Mouse (Mus musculus) CH12.LX (cell line): ENCODE measurements at regions not wholly inside any gene's neighbourhood (a gene's known extent, or its start where the extent isn't known, plus 50 kb on each side); places are given as distances from the start of the nearest gene placed in this dataset.

Experiments
- DNase-seq: peaks from one replicate; pipeline ENCODE4 v3.0.0-alpha.2; 2013; ENCODE audit errors: extremely low read depth
- H3K27ac ChIP-seq: 2 replicates; pipeline ENCODE4 v1.5.1; 2012; ENCODE audit warnings: low read depth, mild to moderate bottlenecking, control low read depth, moderate library complexity; ENCODE audit not compliant: insufficient read depth
- H3K27me3 ChIP-seq: replicated peaks from 2 replicates; pipeline ENCODE3; 2012; ENCODE audit warnings: inconsistent platforms
- H3K36me3 ChIP-seq, 2 experiments: replicated peaks in 1 of 2; 2 replicates each; pipeline versions ENCODE3 to v1.6.1; 2012; ENCODE audit warnings: inconsistent platforms in 1 of 2, low read length in 1 of 2, mild to moderate bottlenecking in 1 of 2, mixed read lengths in 1 of 2, moderate library complexity in 1 of 2; ENCODE audit not compliant: control insufficient read depth in 1 of 2, insufficient read depth in 1 of 2
- H3K4me1 ChIP-seq, 2 experiments: 2 replicates each; pipeline ENCODE4 v1.6.1; 2012; ENCODE audit warnings: inconsistent platforms in 1 of 2, moderate library complexity in 1 of 2; ENCODE audit not compliant: insufficient read depth in 2 of 2, control insufficient read depth in 1 of 2
- H3K4me2 ChIP-seq: 2 replicates; pipeline ENCODE4 v1.6.1; 2012; ENCODE audit warnings: low read depth, mild to moderate bottlenecking, control low read depth; ENCODE audit not compliant: poor library complexity, insufficient read depth, severe bottlenecking
- H3K4me3 ChIP-seq, 3 experiments: fragments of 150-350 bp in 1 of 3; sonication (generic) in 1 of 3; replicated peaks in 1 of 3; 2 replicates each; pipeline versions ENCODE3 to v1.5.1; 2011 to 2012; ENCODE audit warnings: low read depth in 2 of 3, low read length in 2 of 3, mild to moderate bottlenecking in 2 of 3, moderate library complexity in 2 of 3, control low read depth in 1 of 3, improper control_type of control experiment in 1 of 3, inconsistent platforms in 1 of 3, mixed read lengths in 1 of 3; ENCODE audit not compliant: poor library complexity in 1 of 3
- H3K79me2 ChIP-seq: replicated peaks from 2 replicates; pipeline ENCODE4 v1.6.1; 2012; ENCODE audit warnings: mild to moderate bottlenecking, moderate library complexity; ENCODE audit not compliant: control insufficient read depth, poor library complexity, insufficient read depth, severe bottlenecking; ENCODE audit errors: extremely low read depth
- H3K9ac ChIP-seq: 2 replicates; pipeline ENCODE4 v1.6.1; 2012; ENCODE audit warnings: low read depth, mild to moderate bottlenecking, control low read depth, moderate library complexity; ENCODE audit not compliant: insufficient read depth
- H3K9me3 ChIP-seq: replicated peaks from 2 replicates; pipeline ENCODE3; 2012; ENCODE audit warnings: low read length, inconsistent platforms, mixed read lengths
- CTCF ChIP-seq, 2 experiments: IDR thresholded peaks in 1 of 2; conservative IDR thresholded peaks in 1 of 2; 2 replicates each; pipeline ENCODE4 v1.5.1; 2011 to 2012; ENCODE audit warnings: low read depth in 2 of 2, low read length in 2 of 2, improper control_type of control experiment in 1 of 2, inconsistent platforms in 1 of 2, mild to moderate bottlenecking in 1 of 2, moderate library complexity in 1 of 2
- E2F4 ChIP-seq: IDR thresholded peaks from 2 replicates; pipeline ENCODE4 v1.6.1; 2011; ENCODE audit warnings: low read depth, low read length, improper control_type of control experiment; ENCODE audit not compliant: insufficient replicate concordance
- ETS1 ChIP-seq: conservative IDR thresholded peaks from 2 replicates; pipeline ENCODE4 v1.6.1; 2012; ENCODE audit warnings: low read depth, mild to moderate bottlenecking, inconsistent platforms, low read length, improper control_type of control experiment, moderate library complexity
- GABPA ChIP-seq: IDR thresholded peaks from 2 replicates; pipeline ENCODE4 v1.6.1; 2012; ENCODE audit warnings: low read depth, low read length, improper control_type of control experiment, inconsistent platforms; ENCODE audit not compliant: insufficient replicate concordance
- JUN ChIP-seq: IDR thresholded peaks from 2 replicates; pipeline ENCODE4 v1.6.1; 2011; ENCODE audit warnings: low read depth, mild to moderate bottlenecking, low read length, improper control_type of control experiment, moderate library complexity; ENCODE audit not compliant: insufficient read depth
- JUND ChIP-seq: conservative IDR thresholded peaks from 2 replicates; pipeline ENCODE4 v1.6.1; 2011; ENCODE audit warnings: low read depth, low read length, improper control_type of control experiment
- MAX ChIP-seq: IDR thresholded peaks from 2 replicates; pipeline ENCODE4 v1.6.1; 2011; ENCODE audit warnings: low read length, improper control_type of control experiment
- MEF2A ChIP-seq: IDR thresholded peaks from 2 replicates; pipeline ENCODE4 v1.6.1; 2014; ENCODE audit warnings: low read depth, mild to moderate bottlenecking, inconsistent platforms, low read length, improper control_type of control experiment, borderline replicate concordance
- MXI1 ChIP-seq: IDR thresholded peaks from 2 replicates; pipeline ENCODE4 v1.6.1; 2011; ENCODE audit warnings: mild to moderate bottlenecking, low read depth, low read length, improper control_type of control experiment
- NELFE ChIP-seq: IDR thresholded peaks from 2 replicates; pipeline ENCODE4 v1.6.1; 2011; ENCODE audit warnings: low read depth, low read length, improper control_type of control experiment
- POLR2A ChIP-seq: IDR thresholded peaks from 2 replicates; pipeline ENCODE4 v1.6.1; 2011; ENCODE audit warnings: low read depth, mild to moderate bottlenecking, improper control_type of control experiment, low read length
- RCOR1 ChIP-seq: conservative IDR thresholded peaks from 2 replicates; pipeline ENCODE4 v1.6.1; 2012; ENCODE audit warnings: low read depth, mild to moderate bottlenecking, inconsistent platforms, low read length, improper control_type of control experiment
- SMC3 ChIP-seq: IDR thresholded peaks from 2 replicates; pipeline ENCODE4 v1.6.1; 2011; ENCODE audit warnings: low read depth, low read length, improper control_type of control experiment
- TBP ChIP-seq: conservative IDR thresholded peaks from 2 replicates; pipeline ENCODE4 v1.6.1; 2011; ENCODE audit warnings: low read depth, low read length, improper control_type of control experiment
- TCF12 ChIP-seq: IDR thresholded peaks from 2 replicates; pipeline ENCODE4 v1.6.1; 2014; ENCODE audit warnings: low read depth, mild to moderate bottlenecking, inconsistent platforms, low read length, improper control_type of control experiment
- UBTF ChIP-seq: IDR thresholded peaks from 2 replicates; pipeline ENCODE4 v1.6.1; 2012; ENCODE audit warnings: low read depth, mild to moderate bottlenecking, inconsistent platforms, low read length, improper control_type of control experiment, moderate library complexity
- USF1 ChIP-seq: IDR thresholded peaks from 2 replicates; pipeline ENCODE4 v1.6.1; 2014; ENCODE audit warnings: low read depth, mild to moderate bottlenecking, inconsistent platforms, low read length, improper control_type of control experiment
- ZKSCAN1 ChIP-seq: IDR thresholded peaks from 2 replicates; pipeline ENCODE4 v1.6.1; 2012; ENCODE audit warnings: low read depth, inconsistent platforms, low read length, improper control_type of control experiment, borderline replicate concordance
- dilution Hi-C: fragments of 300-500 bp; cut with MboI; formaldehyde crosslinking; loops from 2 replicates; pipeline ENCODE4 v1.14.3; 2020; ENCODE audit warnings: low sequenced_read_pairs; ENCODE audit not compliant: extremely low pct_unique_long_range_greater_than_20kb, extremely low pct_ligation_motif_present
- in situ Hi-C: fragments of 300-500 bp; cut with MboI; formaldehyde crosslinking; loops from 3 replicates; pipeline ENCODE4 v1.14.3; 2019; ENCODE audit warnings: low sequenced_read_pairs, low pct_ligation_motif_present, low pct_unique_long_range_greater_than_20kb, mixed read lengths

GRCm38 (mm10) chr19:21031768-21032308, 77.8 kb upstream of the Tmc1 start:
- in situ Hi-C loops = loop anchor here (10.0 to 25.0 kb wide), 3 partner anchors 230 to 705 kb away; partner anchors contain the start of gene Zfand5
- Histone ChIP-seq H3K27me3 (no peaks in the 10 kb centered on the region), H3K9ac (no peak overlapping the region), H3K4me3 (no peak overlapping the region), H3K4me2 (no peak overlapping the region), H3K79me2 (no peaks in the 10 kb centered on the region), H3K9me3 (no peaks in the 10 kb centered on the region), H3K27ac (no peak overlapping the region), H3K36me3 (no peaks in the 10 kb centered on the region), H3K4me1 (peaks cover 3 to 13% of the 10 kb centered on the region in 2 experiments; a peak in 3 of 4 replicates)
- dilution Hi-C loops = no loop called here
- DNase-seq = peak; percentile 24
- TF ChIP-seq POLR2A (no peak), MEF2A (no peak), ETS1 (no peak), GABPA (no peak), UBTF (no peak), TCF12 (no peak), SMC3 (no peak), MAX (no peak), JUND (no peak), ZKSCAN1 (no peak)

- no peak overlapping the region for H3K4me2 ChIP-seq
- TF ChIP-seq ETS1 (no peak), E2F4 (no peak), MXI1 (no peak), JUN (no peak)
- TF ChIP-seq, all 38 proteins: peak for 0
- H3K4me1 ChIP-seq = peaks cover 0 to 8% of the 10 kb centered on the region in 2 experiments; a peak in 2 of 4 replicates
- no peak overlapping the region for H3K27ac ChIP-seq
- no peaks in the 10 kb centered on the region for H3K36me3 ChIP-seq
- no peak overlapping the region for H3K4me3 ChIP-seq
- in situ Hi-C loops (loop anchor here (10.0 to 25.0 kb wide), 3 partner anchors 231 to 706 kb away; partner anchors contain the start of gene Zfand5), dilution Hi-C loops (no loop called here)
- no peak overlapping the region for H3K9ac ChIP-seq
- no peaks in the 10 kb centered on the region for H3K27me3 ChIP-seq
- H3K79me2 ChIP-seq = no peaks in the 10 kb centered on the region
- DNase-seq = no peak
- no peaks in the 10 kb centered on the region for H3K9me3 ChIP-seq
These were observed 77.0 kb upstream of the Tmc1 start for GRCm38 (mm10) chr19:21030971-21031370.

GRCm38 (mm10) chr19:21028981-21029380, 75.0 kb upstream of the Tmc1 start:
- Histone ChIP-seq H3K4me1 (peaks cover 0 to 8% of the 10 kb centered on the region in 2 experiments; a peak in 2 of 4 replicates), H3K9me3 (no peaks in the 10 kb centered on the region), H3K36me3 (no peaks in the 10 kb centered on the region), H3K27ac (no peak overlapping the region), H3K4me2 (no peak overlapping the region), H3K9ac (no peak overlapping the region), H3K4me3 (no peak overlapping the region), H3K27me3 (no peaks in the 10 kb centered on the region), H3K79me2 (no peaks in the 10 kb centered on the region)
- no peak for TF ChIP-seq NELFE
- TF ChIP-seq SMC3 = no peak
- no peak for TF ChIP-seq MAX
- no peak for TF ChIP-seq TBP
- TF ChIP-seq CTCF (conservative IDR thresholded peaks at IDR 0.05 in 1 of 2, IDR thresholded peaks at IDR 0.05 in 1 of 2; ENCODE audit: low read depth in 2 of 2, low read length in 2 of 2) = no peak
- TF ChIP-seq RCOR1 = no peak
- TF ChIP-seq USF1 = no peak
- dilution Hi-C loops (no loop called here), in situ Hi-C loops (loop anchor here (25.0 kb wide), 2 partner anchors 233 to 708 kb away; partner anchors contain the start of gene Zfand5)
- no peak for DNase-seq
